Mouse (Mus musculus): Measurements from ENCODE around the gene Sdcbp2. TPM values are rescaled to one million over a fixed set of nuclear protein-coding genes. Genes with fewer than 3 reads are reported as not detected.

Gene Sdcbp2
- polyA plus RNA-seq (2015; fragmentation: Nextera tagmentation; extraction: Ambion mirVana): 1.6 and 2.0 TPM in 2 replicates

- H3K9me3 ChIP-seq: no peaks in the 10 kb centered on the region
- H3K27ac ChIP-seq (replicated peaks): no peak within 1 kb of the TSS
- WGBS: 59% methylated on average over 17 of the region's 17 CpGs
- H3K4me3 ChIP-seq: no peak within 1 kb of the TSS
- no peak within 1 kb of the TSS for H3K9ac ChIP-seq
- no peaks in the 10 kb centered on the region for H3K36me3 ChIP-seq
- peaks cover 7% of the 10 kb centered on the region; the same call in 1 of the 2 replicates for H3K27me3 ChIP-seq (replicated peaks)
- no peak within 1 kb of the TSS for H3K4me2 ChIP-seq
- ATAC-seq (ENCODE audit: extremely low read depth, insufficient number of reproducible peaks, low FRiP score, low TSS enrichment): no peak
- H3K4me1 ChIP-seq: peaks cover 13% of the 10 kb centered on the region
These were observed at the start of gene Sdcbp2 for GRCm38 (mm10) chr2:151571873-151572700. TSS of gene Sdcbp2 (plus strand) at chr2:151572622.

DNA sequence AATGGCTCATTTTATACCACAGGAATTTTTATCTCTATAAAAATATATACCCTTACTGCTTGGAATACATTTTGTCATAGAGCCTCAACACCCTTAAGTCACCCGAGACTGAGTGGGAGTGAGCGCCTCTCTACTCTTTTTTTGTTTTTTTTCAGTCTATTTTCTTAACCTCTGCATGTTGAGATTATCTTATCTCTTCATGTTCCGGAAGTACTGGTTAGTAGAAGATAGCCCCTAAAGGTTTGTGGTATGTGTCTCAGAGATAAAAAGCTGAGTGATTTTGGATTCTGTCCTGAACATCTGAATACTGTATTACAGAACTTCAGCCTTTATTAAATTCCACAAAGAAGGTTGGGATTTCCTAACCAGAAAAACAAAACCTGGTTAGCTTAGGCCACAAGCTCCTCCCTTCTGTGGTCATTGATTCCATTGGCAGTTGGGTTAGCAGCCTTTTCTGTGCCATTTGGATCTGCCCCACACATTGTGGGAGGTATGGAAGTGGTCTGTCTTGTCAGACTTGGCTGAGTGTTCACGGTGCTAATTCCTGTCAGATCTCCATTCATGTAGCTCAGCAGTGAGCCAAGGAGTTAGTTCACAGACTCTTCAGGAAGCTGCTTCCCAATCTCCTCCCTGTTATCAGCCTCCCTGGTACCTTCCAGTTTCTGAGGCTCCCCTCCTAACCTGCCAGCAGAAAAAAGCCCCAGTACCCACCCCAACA is 47.9 kb upstream of the Sdcbp2 start:
- H3K9me3 ChIP-seq: no peaks in the 10 kb centered on the region
- H3K36me3 ChIP-seq: peaks cover 21% of the 10 kb centered on the region
- peaks cover 29% of the 10 kb centered on the region for H3K4me1 ChIP-seq
- no peaks in the 10 kb centered on the region for H3K27me3 ChIP-seq (replicated peaks)
- 14% methylated on average over 4 of the region's 4 CpGs for WGBS
- H3K27ac ChIP-seq (replicated peaks): peak overlapping the region; percentile 32; the same call in 1 of the 2 replicates
- no peak overlapping the region for H3K4me3 ChIP-seq
- ATAC-seq (ENCODE audit: extremely low read depth, insufficient number of reproducible peaks, low FRiP score, low TSS enrichment): no peak
- no peak overlapping the region for H3K9ac ChIP-seq
- no peak overlapping the region for H3K4me2 ChIP-seq

DNA sequence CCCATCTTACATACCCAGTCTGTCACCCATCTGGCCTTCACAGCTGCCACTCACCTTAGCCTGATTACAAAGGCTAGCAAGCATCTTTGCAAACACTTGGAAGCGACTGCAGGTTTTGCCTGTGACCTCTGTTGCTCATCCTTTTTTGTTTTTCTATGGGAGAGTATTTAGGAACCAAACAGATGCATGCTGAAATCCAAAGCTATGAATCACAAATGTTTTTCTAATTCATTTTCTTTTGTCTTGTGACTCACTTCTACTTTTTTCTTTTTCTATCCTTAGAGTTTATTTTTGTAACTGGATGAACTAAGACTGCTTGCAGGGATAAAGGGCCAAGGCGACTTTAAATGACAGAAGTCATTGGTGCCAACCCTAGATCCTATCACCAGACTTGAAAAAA is 46.9 kb upstream of the Sdcbp2 start:
- no peak overlapping the region for H3K27ac ChIP-seq (replicated peaks)
- peaks cover 12% of the 10 kb centered on the region for H3K36me3 ChIP-seq
- H3K27me3 ChIP-seq (replicated peaks): no peaks in the 10 kb centered on the region
- ATAC-seq (ENCODE audit: extremely low read depth, insufficient number of reproducible peaks, low FRiP score, low TSS enrichment): no peak
- 58% methylated on average over 2 of the region's 2 CpGs for WGBS
- no peak overlapping the region for H3K4me3 ChIP-seq
- H3K4me2 ChIP-seq: no peak overlapping the region
- H3K4me1 ChIP-seq: peaks cover 38% of the 10 kb centered on the region
- no peak overlapping the region for H3K9ac ChIP-seq
- no peaks in the 10 kb centered on the region for H3K9me3 ChIP-seq

DNA sequence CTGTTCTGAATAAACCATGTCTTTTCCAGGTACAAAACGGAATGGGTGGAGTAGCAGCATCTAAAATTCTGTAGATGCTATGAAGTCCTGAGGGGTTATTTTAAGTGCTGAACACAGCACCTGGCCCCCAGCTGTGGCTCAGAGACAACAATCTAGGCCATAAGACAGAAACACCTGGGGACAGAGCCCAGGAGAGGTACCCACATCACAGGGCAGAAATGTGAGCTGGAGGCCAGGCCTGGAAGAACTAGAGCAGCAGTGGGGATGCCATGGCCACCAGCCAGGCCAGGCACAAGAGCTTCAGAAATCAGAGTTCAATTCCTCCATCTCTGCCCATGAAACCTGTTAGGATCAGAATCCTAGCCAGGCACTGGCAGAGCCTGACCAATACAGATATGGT is 44.4 kb upstream of the Sdcbp2 start:
- H3K9me3 ChIP-seq: no peaks in the 10 kb centered on the region
- H3K4me1 ChIP-seq: peaks cover 45% of the 10 kb centered on the region
- no peak overlapping the region for H3K27ac ChIP-seq (replicated peaks)
- ATAC-seq (ENCODE audit: extremely low read depth, insufficient number of reproducible peaks, low FRiP score, low TSS enrichment): no peak
- WGBS: 80% methylated on average over 1 of the region's 1 CpGs
- no peaks in the 10 kb centered on the region for H3K36me3 ChIP-seq
- H3K4me3 ChIP-seq: no peak overlapping the region
- H3K4me2 ChIP-seq: no peak overlapping the region
- H3K27me3 ChIP-seq (replicated peaks): no peaks in the 10 kb centered on the region
- no peak overlapping the region for H3K9ac ChIP-seq

DNA sequence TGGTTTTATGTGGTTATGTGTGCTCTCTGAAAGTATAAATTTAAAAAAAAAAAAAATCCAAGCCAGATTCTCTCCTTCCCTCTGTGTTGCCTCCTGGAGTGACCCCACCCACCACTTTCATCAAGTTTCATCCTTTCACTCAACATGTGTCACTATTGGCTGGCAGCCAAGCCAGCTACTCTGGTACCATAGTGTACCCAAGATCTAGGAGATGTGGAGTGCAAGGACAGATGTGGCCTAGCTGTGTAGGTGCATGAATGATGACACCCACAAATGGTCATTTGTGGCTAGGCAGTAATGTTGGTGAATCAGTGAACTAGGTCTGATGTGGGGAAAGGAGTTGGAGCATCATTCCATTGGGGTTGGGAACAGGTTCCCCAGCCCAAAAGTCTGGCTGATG is 43.3 kb upstream of the Sdcbp2 start:
- H3K4me2 ChIP-seq: no peak overlapping the region
- H3K4me3 ChIP-seq: no peak overlapping the region
- no peak overlapping the region for H3K9ac ChIP-seq
- H3K9me3 ChIP-seq: no peaks in the 10 kb centered on the region
- no peak for ATAC-seq (ENCODE audit: extremely low read depth, insufficient number of reproducible peaks, low FRiP score, low TSS enrichment)
- H3K27ac ChIP-seq (replicated peaks): no peak overlapping the region
- H3K36me3 ChIP-seq: no peaks in the 10 kb centered on the region
- H3K27me3 ChIP-seq (replicated peaks): no peaks in the 10 kb centered on the region
- peaks cover 43% of the 10 kb centered on the region for H3K4me1 ChIP-seq

DNA sequence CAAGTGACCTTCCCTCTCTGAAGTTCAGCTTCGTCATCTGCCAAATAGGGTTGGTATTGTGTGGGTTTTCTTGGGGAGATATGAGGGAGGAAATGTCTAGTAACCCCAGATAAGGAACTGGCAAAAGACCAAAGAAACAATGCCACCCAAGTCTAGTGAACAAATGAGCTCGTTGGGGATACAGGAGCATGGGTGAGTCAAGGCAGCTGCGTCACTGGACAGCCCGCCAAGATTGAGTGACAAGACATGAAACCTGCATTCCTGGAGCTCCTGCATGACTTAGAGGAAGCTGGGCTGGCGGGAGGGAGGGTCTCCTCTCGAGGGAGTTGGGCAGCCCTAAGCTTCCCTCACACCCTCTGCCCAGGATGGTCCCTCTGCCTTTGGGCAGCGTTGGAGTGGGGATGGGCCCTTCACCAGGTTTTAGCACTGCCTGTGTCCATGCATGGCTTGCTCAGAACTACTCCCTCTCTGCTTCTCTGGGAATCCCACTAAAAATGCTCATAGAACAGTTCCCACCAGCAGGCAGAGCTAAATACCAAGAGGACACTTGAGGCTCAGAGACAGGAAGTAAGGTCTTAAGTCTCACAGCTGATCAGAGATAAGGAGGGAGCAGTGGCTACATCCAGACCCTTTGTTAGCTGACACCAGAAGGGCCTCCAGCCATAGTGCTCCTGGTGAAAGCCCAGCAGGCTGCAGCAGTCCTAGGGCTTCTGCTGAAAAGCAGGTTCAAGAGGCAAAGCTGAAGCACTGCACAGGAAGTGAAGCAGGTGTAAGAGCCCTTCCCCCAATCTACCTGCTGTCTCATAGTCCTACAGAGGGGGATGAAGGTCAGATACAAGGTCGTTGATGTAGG is 41.8 kb upstream of the Sdcbp2 start:
- Histone ChIP-seq H3K27me3 (replicated peaks) (no peaks in the 10 kb centered on the region), H3K4me3 (no peak overlapping the region), H3K4me1 (peaks cover 30% of the 10 kb centered on the region), H3K36me3 (no peaks in the 10 kb centered on the region), H3K9ac (0 out of 2 replicates have a peak overlapping the region, but pooled peaks have one; percentile 1), H3K9me3 (no peaks in the 10 kb centered on the region), H3K27ac (replicated peaks) (0 out of 2 replicates have a peak overlapping the region, but pooled peaks have one; percentile 1), H3K4me2 (no peak overlapping the region)
- 24% methylated on average over 8 of the region's 8 CpGs for WGBS
- no peak for ATAC-seq (ENCODE audit: extremely low read depth, insufficient number of reproducible peaks, low FRiP score, low TSS enrichment)

- Histone ChIP-seq H3K4me3 (no peak overlapping the region), H3K4me2 (no peak overlapping the region), H3K27me3 (replicated peaks) (no peaks in the 10 kb centered on the region), H3K36me3 (no peaks in the 10 kb centered on the region), H3K4me1 (peaks cover 16% of the 10 kb centered on the region), H3K9me3 (no peaks in the 10 kb centered on the region), H3K27ac (replicated peaks) (no peak overlapping the region), H3K9ac (no peak overlapping the region)
- no peak for ATAC-seq (ENCODE audit: extremely low read depth, insufficient number of reproducible peaks, low FRiP score, low TSS enrichment)
- 69% methylated on average over 6 of the region's 6 CpGs for WGBS
These were observed 38.8 kb upstream of the Sdcbp2 start for GRCm38 (mm10) chr2:151533632-151534031.

- no peak overlapping the region for H3K9ac ChIP-seq
- WGBS: 52% methylated on average over 1 of the region's 1 CpGs
- no peak overlapping the region for H3K27ac ChIP-seq (replicated peaks)
- H3K27me3 ChIP-seq (replicated peaks): no peaks in the 10 kb centered on the region
- H3K4me2 ChIP-seq: no peak overlapping the region
- no peaks in the 10 kb centered on the region for H3K36me3 ChIP-seq
- H3K9me3 ChIP-seq: no peaks in the 10 kb centered on the region
- H3K4me3 ChIP-seq: no peak overlapping the region
- no peak for ATAC-seq (ENCODE audit: extremely low read depth, insufficient number of reproducible peaks, low FRiP score, low TSS enrichment)
- H3K4me1 ChIP-seq: peaks cover 2% of the 10 kb centered on the region
These were observed 36.3 kb upstream of the Sdcbp2 start for GRCm38 (mm10) chr2:151535961-151536617.

- no peaks in the 10 kb centered on the region for H3K27me3 ChIP-seq (replicated peaks)
- H3K4me1 ChIP-seq: peaks cover 3% of the 10 kb centered on the region
- no peak for ATAC-seq (ENCODE audit: extremely low read depth, insufficient number of reproducible peaks, low FRiP score, low TSS enrichment)
- H3K27ac ChIP-seq (replicated peaks): no peak overlapping the region
- H3K9ac ChIP-seq: no peak overlapping the region
- no peak overlapping the region for H3K4me2 ChIP-seq
- no peaks in the 10 kb centered on the region for H3K36me3 ChIP-seq
- WGBS: 66% methylated on average over 5 of the region's 5 CpGs
- H3K9me3 ChIP-seq: no peaks in the 10 kb centered on the region
- H3K4me3 ChIP-seq: no peak overlapping the region
These were observed 35.8 kb upstream of the Sdcbp2 start for GRCm38 (mm10) chr2:151536618-151536974.

DNA sequence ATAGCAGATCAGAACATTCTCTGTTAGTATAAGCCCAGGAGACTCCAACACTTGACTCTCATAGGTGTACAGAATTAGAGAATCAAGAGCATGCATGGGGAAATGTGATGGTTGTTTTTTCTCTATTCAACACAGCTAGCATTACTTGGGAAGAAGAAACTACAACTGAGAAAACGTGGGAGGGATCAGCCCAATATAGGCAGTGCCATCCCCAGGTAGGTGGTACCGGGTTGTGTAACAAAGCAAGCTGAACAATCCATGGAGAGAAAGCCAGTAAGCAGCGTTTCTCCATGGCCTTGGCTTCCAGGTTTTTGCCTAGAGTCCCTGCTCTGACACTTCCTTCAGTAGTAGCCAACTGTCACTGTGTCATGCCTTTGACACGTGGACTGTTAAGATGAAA is 33.8 kb upstream of the Sdcbp2 start:
- Histone ChIP-seq H3K4me1 (peaks cover 12% of the 10 kb centered on the region), H3K4me2 (no peak overlapping the region), H3K4me3 (no peak overlapping the region), H3K27me3 (replicated peaks) (no peaks in the 10 kb centered on the region), H3K9ac (no peak overlapping the region), H3K9me3 (no peaks in the 10 kb centered on the region), H3K27ac (replicated peaks) (no peak overlapping the region), H3K36me3 (no peaks in the 10 kb centered on the region; the same call in 1 of the 2 replicates)
- 63% methylated on average over 4 of the region's 4 CpGs for WGBS
- ATAC-seq (ENCODE audit: extremely low read depth, insufficient number of reproducible peaks, low FRiP score, low TSS enrichment): no peak
